Mouse (Mus musculus): ENCODE measurements around the gene Plekhg1. TPM values are rescaled to one million over a fixed set of nuclear protein-coding genes. Genes with fewer than 3 reads are reported as not detected.

Plekhg1 gene
- polyA plus RNA-seq, 1 experiment: 5.0 TPM

DNA sequence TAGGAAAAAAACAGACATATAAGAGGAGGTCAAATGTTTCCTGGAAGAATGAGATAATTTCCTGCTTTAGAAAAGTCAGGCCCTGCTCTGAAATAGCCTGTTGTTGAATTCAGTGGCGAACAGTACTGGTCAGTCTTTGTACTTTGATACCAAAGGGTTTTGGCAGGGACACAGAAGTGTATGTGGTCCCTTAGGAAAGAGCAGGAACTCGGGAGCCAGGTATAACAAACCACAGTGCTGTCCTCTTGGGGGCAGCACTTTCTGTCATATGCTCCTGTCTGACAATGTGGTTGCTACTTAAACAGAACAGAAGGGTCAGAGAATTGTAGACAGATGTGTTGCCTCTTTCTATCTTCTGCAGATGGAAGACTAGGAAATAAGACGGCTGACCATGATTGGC, 65.2 kb downstream of the Plekhg1 start:
- Histone ChIP-seq H3K4me1 (ENCODE audit: control insufficient read depth, insufficient read depth, low read length) (no peaks in the 10 kb centered on the region), H3K4me3 (ENCODE audit: insufficient read depth, low read depth, low read length) (no peak overlapping the region), H3K27ac (ENCODE audit: insufficient read depth, low read depth, low read length) (no peak overlapping the region), H3K36me3 (ENCODE audit: control insufficient read depth, insufficient read depth, low read length) (no peaks in the 10 kb centered on the region), H3K27me3 (replicated peaks; ENCODE audit: control insufficient read depth, insufficient read depth, low read length) (no peaks in the 10 kb centered on the region)
- 35% methylated on average over 3 of the region's 3 CpGs for WGBS
- peak; percentile 69 for DNase-seq
- no peak for TF ChIP-seq POLR2A (IDR thresholded peaks at IDR 0.05; ENCODE audit: low read depth, low read length)
- peak; percentile 51 for TF ChIP-seq CTCF (conservative IDR thresholded peaks at IDR 0.05; ENCODE audit: insufficient read depth, insufficient read length, low read depth, low read length)

DNA sequence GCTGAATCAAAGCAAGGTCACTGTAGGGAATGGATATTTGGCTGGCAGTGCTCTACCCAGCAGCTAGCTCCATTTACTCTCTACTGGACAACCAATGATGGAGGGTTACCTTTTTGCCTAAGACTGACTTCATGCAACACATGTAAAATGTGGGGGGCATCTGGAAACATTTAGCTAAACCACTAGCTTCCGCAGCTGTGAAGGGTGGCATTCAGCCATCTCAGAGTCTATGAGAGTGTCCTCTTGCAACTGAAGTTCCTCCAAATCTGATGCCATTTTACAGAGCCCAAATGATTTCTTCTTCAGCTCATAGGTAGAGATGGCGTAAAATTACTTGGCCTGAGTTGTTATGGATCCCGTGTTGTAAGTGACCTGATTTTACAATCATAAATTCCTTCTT, 67.8 kb downstream of the Plekhg1 start:
- no peak for DNase-seq
- TF ChIP-seq CTCF (conservative IDR thresholded peaks at IDR 0.05; ENCODE audit: insufficient read depth, insufficient read length, low read depth, low read length) (no peak), POLR2A (IDR thresholded peaks at IDR 0.05; ENCODE audit: low read depth, low read length) (no peak)
- no peak overlapping the region for H3K4me3 ChIP-seq (ENCODE audit: insufficient read depth, low read depth, low read length)
- no peak overlapping the region for H3K27ac ChIP-seq (ENCODE audit: insufficient read depth, low read depth, low read length)
- 0 out of 2 replicates have a peak, but pooled peaks cover 2% of the 10 kb centered on the region for H3K4me1 ChIP-seq (ENCODE audit: control insufficient read depth, insufficient read depth, low read length)
- 92% methylated on average over 3 of the region's 3 CpGs for WGBS
- no peaks in the 10 kb centered on the region for H3K27me3 ChIP-seq (replicated peaks; ENCODE audit: control insufficient read depth, insufficient read depth, low read length)
- no peaks in the 10 kb centered on the region for H3K36me3 ChIP-seq (ENCODE audit: control insufficient read depth, insufficient read depth, low read length)

DNA sequence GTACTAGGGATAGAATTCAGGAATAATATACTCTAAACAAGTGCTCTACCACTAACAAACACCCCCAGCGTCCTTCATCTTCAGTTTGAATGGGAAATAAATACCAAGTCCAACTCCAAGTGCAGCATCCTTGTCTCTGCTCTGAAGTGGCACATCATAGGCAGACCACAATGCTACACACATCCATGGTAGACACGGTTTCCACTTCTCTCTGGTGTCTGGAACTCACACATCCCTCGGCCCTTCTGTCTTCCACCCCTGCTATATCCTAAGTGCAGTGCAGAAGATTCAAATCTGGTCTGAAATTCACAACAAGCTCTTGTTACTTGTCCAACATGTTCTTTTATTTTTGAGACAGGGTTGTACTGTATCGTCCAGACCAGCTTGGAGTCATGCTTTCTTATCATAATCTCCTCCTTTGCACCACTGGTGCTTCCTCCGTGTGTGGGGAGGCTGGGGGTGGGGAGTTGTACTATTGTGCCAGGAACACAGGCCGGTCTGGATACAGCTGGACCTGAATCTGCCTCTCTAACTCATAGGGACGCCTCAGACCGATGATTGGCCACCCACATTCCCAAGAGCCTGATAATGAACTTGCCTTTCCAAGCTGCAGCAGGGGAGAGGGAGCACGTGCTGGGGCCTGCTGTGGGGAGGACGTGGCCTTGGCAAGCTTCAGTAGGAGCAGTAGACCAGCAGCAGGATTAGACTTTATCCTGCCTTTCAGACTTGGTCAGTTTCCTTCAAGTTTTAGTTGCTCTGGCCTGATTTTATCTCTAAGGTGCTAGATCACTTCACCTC, 70.5 kb downstream of the Plekhg1 start:
- 0 out of 2 replicates have a peak, but pooled peaks cover 2% of the 10 kb centered on the region for H3K4me1 ChIP-seq (ENCODE audit: control insufficient read depth, insufficient read depth, low read length)
- no peak overlapping the region for H3K4me3 ChIP-seq (ENCODE audit: insufficient read depth, low read depth, low read length)
- TF ChIP-seq POLR2A (IDR thresholded peaks at IDR 0.05; ENCODE audit: low read depth, low read length) (no peak), CTCF (conservative IDR thresholded peaks at IDR 0.05; ENCODE audit: insufficient read depth, insufficient read length, low read depth, low read length) (no peak)
- no peaks in the 10 kb centered on the region for H3K27me3 ChIP-seq (replicated peaks; ENCODE audit: control insufficient read depth, insufficient read depth, low read length)
- H3K27ac ChIP-seq (ENCODE audit: insufficient read depth, low read depth, low read length): peak overlapping the region; percentile 27; the same call in 1 of the 2 replicates
- no peaks in the 10 kb centered on the region for H3K36me3 ChIP-seq (ENCODE audit: control insufficient read depth, insufficient read depth, low read length)
- peak; percentile 70 for DNase-seq
- 46% methylated on average over 10 of the region's 10 CpGs for WGBS

DNA sequence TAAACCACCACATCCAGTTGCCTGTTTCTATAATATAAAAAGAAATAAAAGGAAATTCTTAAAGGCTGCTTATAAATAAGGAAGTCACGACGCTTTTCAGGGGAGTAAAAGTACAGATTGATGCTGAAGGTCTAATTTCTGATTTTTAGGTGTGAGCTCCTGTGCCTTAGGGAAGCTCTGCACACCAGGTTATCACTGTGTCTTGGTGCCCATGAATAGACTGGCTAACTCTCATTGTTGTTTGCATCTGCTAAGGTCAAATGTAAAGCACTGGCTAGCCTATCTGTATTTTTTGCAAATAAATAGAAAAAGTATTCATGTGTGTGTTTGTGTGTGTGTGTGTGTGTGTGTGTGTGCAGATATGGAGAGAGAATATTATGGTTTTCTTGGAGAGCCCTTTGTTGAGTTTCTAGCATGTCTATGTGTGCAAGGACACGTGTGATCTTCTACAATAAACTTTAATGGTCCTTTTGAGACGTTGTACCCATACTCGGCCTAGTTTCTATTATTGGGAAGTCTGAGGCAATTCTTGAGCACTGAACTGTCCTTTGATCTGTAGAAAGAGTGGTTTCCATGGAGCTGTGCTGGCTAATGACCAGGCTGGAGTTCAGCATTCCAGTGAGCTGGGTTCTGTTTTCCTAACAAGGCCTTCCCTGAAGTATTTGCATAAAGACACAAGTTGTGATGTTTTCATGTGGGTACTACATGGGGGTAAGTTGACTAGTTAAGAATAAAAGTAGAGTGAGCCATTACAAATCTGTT, 79.0 kb downstream of the Plekhg1 start:
- Histone ChIP-seq H3K4me3 (ENCODE audit: insufficient read depth, low read depth, low read length) (no peak overlapping the region), H3K27ac (ENCODE audit: insufficient read depth, low read depth, low read length) (no peak overlapping the region), H3K36me3 (ENCODE audit: control insufficient read depth, insufficient read depth, low read length) (no peaks in the 10 kb centered on the region), H3K27me3 (replicated peaks; ENCODE audit: control insufficient read depth, insufficient read depth, low read length) (no peaks in the 10 kb centered on the region), H3K4me1 (ENCODE audit: control insufficient read depth, insufficient read depth, low read length) (peaks cover 5% of the 10 kb centered on the region; the same call in 1 of the 2 replicates)
- peak; percentile 84 for DNase-seq
- 51% methylated on average over 5 of the region's 5 CpGs for WGBS
- TF ChIP-seq CTCF (conservative IDR thresholded peaks at IDR 0.05; ENCODE audit: insufficient read depth, insufficient read length, low read depth, low read length) (no peak), POLR2A (IDR thresholded peaks at IDR 0.05; ENCODE audit: low read depth, low read length) (no peak)

DNA sequence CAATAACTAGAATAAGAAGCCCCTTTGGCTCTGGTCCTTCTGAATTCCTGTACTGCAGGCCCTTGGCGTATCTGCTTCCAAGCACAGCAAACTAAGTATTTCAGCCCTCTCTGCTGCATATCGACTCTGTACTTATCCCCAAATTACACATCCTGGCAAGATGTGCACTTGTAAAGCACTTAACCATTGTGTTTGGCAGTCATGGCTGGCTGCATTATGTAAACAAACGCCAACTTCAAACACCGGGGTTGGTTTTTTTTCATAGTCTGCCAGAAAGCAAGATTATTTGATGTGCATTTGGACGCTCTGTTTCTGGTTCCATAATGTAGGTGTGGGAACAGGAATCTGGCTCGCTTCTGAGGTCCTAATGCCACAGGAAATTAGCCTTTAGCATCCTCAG, 83.7 kb downstream of the Plekhg1 start:
- TF ChIP-seq CTCF (conservative IDR thresholded peaks at IDR 0.05; ENCODE audit: insufficient read depth, insufficient read length, low read depth, low read length) (no peak), POLR2A (IDR thresholded peaks at IDR 0.05; ENCODE audit: low read depth, low read length) (no peak)
- no peak overlapping the region for H3K27ac ChIP-seq (ENCODE audit: insufficient read depth, low read depth, low read length)
- no peak overlapping the region for H3K4me3 ChIP-seq (ENCODE audit: insufficient read depth, low read depth, low read length)
- WGBS: 47% methylated on average over 6 of the region's 6 CpGs
- no peaks in the 10 kb centered on the region for H3K27me3 ChIP-seq (replicated peaks; ENCODE audit: control insufficient read depth, insufficient read depth, low read length)
- H3K36me3 ChIP-seq (ENCODE audit: control insufficient read depth, insufficient read depth, low read length): no peaks in the 10 kb centered on the region
- no peak for DNase-seq
- H3K4me1 ChIP-seq (ENCODE audit: control insufficient read depth, insufficient read depth, low read length): peaks cover 4% of the 10 kb centered on the region; the same call in 1 of the 2 replicates

DNA sequence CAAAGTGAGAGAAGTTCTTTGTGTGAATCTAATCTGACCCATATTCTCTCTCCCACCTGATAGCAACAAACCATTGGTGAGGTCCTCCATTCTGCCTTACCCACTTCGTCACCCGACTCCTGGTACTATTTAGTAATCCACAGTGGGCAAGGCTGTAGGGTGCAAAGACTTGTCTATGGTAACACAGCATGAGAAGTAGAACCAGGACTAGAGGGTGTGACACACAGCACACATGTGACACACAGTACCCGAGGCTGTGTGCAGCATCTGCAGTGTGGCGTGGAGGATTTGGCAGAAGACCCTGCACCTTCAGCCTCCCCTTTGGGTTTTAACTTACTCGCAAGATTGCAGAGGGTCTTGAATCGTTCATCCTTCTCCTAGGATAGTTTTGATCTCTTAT, 85.9 kb downstream of the Plekhg1 start:
- Histone ChIP-seq H3K27ac (ENCODE audit: insufficient read depth, low read depth, low read length) (no peak overlapping the region), H3K4me3 (ENCODE audit: insufficient read depth, low read depth, low read length) (no peak overlapping the region), H3K27me3 (replicated peaks; ENCODE audit: control insufficient read depth, insufficient read depth, low read length) (no peaks in the 10 kb centered on the region), H3K4me1 (ENCODE audit: control insufficient read depth, insufficient read depth, low read length) (no peaks in the 10 kb centered on the region), H3K36me3 (ENCODE audit: control insufficient read depth, insufficient read depth, low read length) (no peaks in the 10 kb centered on the region)
- no peak for DNase-seq
- WGBS: 88% methylated on average over 6 of the region's 6 CpGs
- TF ChIP-seq POLR2A (IDR thresholded peaks at IDR 0.05; ENCODE audit: low read depth, low read length) (no peak), CTCF (conservative IDR thresholded peaks at IDR 0.05; ENCODE audit: insufficient read depth, insufficient read length, low read depth, low read length) (no peak)

DNA sequence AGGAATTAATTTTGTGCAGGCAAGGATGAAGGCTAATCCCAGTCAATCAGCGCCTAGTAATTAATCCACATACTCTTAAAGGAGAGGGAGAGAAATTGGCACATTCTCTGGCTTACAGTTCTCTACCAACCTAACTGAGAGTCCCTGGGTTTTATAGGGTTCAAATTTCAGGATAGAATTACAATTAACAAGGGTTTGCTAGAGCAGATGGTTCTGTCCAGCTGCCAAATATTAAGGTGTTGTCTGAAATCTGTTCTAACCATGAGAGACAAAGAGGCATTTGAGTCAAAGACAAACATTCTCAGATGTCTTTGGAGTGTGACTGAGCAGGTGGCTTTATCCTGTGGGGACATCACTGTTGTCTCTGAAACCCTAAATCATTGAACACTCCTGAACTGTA, 87.2 kb downstream of the Plekhg1 start:
- 75% methylated on average over 1 of the region's 1 CpGs for WGBS
- DNase-seq: no peak
- Histone ChIP-seq H3K4me1 (ENCODE audit: control insufficient read depth, insufficient read depth, low read length) (0 out of 2 replicates have a peak, but pooled peaks cover 3% of the 10 kb centered on the region), H3K27me3 (replicated peaks; ENCODE audit: control insufficient read depth, insufficient read depth, low read length) (no peaks in the 10 kb centered on the region), H3K27ac (ENCODE audit: insufficient read depth, low read depth, low read length) (no peak overlapping the region), H3K4me3 (ENCODE audit: insufficient read depth, low read depth, low read length) (no peak overlapping the region), H3K36me3 (ENCODE audit: control insufficient read depth, insufficient read depth, low read length) (no peaks in the 10 kb centered on the region)
- TF ChIP-seq POLR2A (IDR thresholded peaks at IDR 0.05; ENCODE audit: low read depth, low read length) (no peak), CTCF (conservative IDR thresholded peaks at IDR 0.05; ENCODE audit: insufficient read depth, insufficient read length, low read depth, low read length) (no peak)

Measured in kidney, adult 2 months (tissue).